Mouse (Mus musculus) hindbrain, postnatal 0 days (tissue): ENCODE data around the gene Xrcc3. TPM values are rescaled to one million over a fixed set of nuclear protein-coding genes. Genes with fewer than 3 reads are reported as not detected.

Experiments used
- ATAC-seq: fragments of 200-750 bp; cut with Nextera tagmentation; 2 replicates; pipeline ENCODE4 v1.8.0; 2017; ENCODE audit warnings: mild to moderate bottlenecking, moderate TSS enrichment, moderate library complexity
- DNase-seq: peaks from one replicate; pipeline ENCODE4 v3.0.0-alpha.2; 2015; ENCODE audit warnings: low spot score
- H3K27ac ChIP-seq: fragments of 300-500 bp; sonication (generic); 2 replicates; pipeline ENCODE4 v1.5.1; 2014; ENCODE audit warnings: mild to moderate bottlenecking
- H3K27me3 ChIP-seq: fragments of 300-500 bp; sonication (generic); 2 replicates; pipeline ENCODE4 v1.6.1; 2014; ENCODE audit warnings: low read length, mixed read lengths; ENCODE audit not compliant: insufficient read depth
- H3K36me3 ChIP-seq: fragments of 300-500 bp; sonication (generic); 2 replicates; pipeline ENCODE4 v1.6.1; 2014; ENCODE audit warnings: low read length, mixed read lengths; ENCODE audit not compliant: insufficient read depth
- H3K4me1 ChIP-seq: fragments of 300-500 bp; sonication (generic); 2 replicates; pipeline ENCODE4 v1.6.1; 2014; ENCODE audit warnings: antibody characterized with exemption, low read length, mixed read lengths; ENCODE audit not compliant: insufficient read depth
- H3K4me2 ChIP-seq: fragments of 300-500 bp; sonication (generic); 2 replicates; pipeline ENCODE4 v1.6.1; 2014; ENCODE audit warnings: low read depth, mild to moderate bottlenecking, low read length, moderate library complexity, mixed read lengths
- H3K4me3 ChIP-seq: fragments of 300-500 bp; sonication (generic); 2 replicates; pipeline ENCODE4 v1.5.1; 2014; ENCODE audit warnings: low read length
- H3K9ac ChIP-seq: fragments of 300-500 bp; sonication (generic); replicated peaks from 2 replicates; pipeline ENCODE4 v1.6.1; 2014; ENCODE audit warnings: mild to moderate bottlenecking, low read length, moderate library complexity, mixed read lengths
- H3K9me3 ChIP-seq: fragments of 300-500 bp; sonication (generic); 2 replicates; pipeline ENCODE4 v1.6.1; 2016; ENCODE audit warnings: low read length, mixed read lengths
- CTCF ChIP-seq: IDR thresholded peaks from 2 replicates; pipeline ENCODE4 v1.5.1; 2016; ENCODE audit warnings: antibody characterized with exemption, control low read depth, low read depth
- WGBS: fragments of 180-500 bp; shearing (Covaris S2); extraction: QIAGEN DNeasy Blood & Tissue Kit; methylation state at CpG from one replicate; pipeline ENCODE4 v1.1.7; 2014; 5-methylcytosine and 5-hydroxymethylcytosine counted together
- polyA plus RNA-seq: library from polyadenylated mRNA; unstranded; fragments of >200 nt; fragmentation: Nextera tagmentation; extraction: Ambion mirVana; gene quantifications from 2 replicates; pipeline ENCODE4 v1.2.1, GENCODE M21; 2015
- total RNA-seq: library from RNA; depleted of rRNA; stranded (reverse); fragments of >200 nt; gene quantifications from 2 replicates; pipeline ENCODE4 v1.2.3, GENCODE M21; 2014

Xrcc3 gene
- total and polyA plus RNA-seq, 2 experiments from 2014 or later = 2.7 to 16.8 TPM

GRCm38 (mm10) chr12:111848300-111848798 is 34.7 kb upstream of the Xrcc3 start:
- H3K9me3 ChIP-seq = no peaks in the 10 kb centered on the region
- no peak overlapping the region for H3K4me3 ChIP-seq
- DNase-seq (no peak), ATAC-seq (no peak)
- 67% methylated on average over 9 of the region's 9 CpGs for WGBS
- no peak for TF ChIP-seq CTCF
- no peaks in the 10 kb centered on the region for H3K27me3 ChIP-seq
- H3K36me3 ChIP-seq = peaks cover 2% of the 10 kb centered on the region; the same call in 1 of the 2 replicates
- H3K27ac ChIP-seq = no peak overlapping the region
- no peaks in the 10 kb centered on the region for H3K4me1 ChIP-seq
- H3K9ac ChIP-seq = no peak overlapping the region
- H3K4me2 ChIP-seq = no peak overlapping the region

GRCm38 (mm10) chr12:111846815-111847214 is 33.1 kb upstream of the Xrcc3 start:
- peaks cover 9% of the 10 kb centered on the region; the same call in 1 of the 2 replicates for H3K36me3 ChIP-seq
- no peaks in the 10 kb centered on the region for H3K27me3 ChIP-seq
- no peak for ATAC-seq
- no peak for TF ChIP-seq CTCF
- H3K27ac ChIP-seq = no peak overlapping the region
- no peak overlapping the region for H3K9ac ChIP-seq
- no peak overlapping the region for H3K4me2 ChIP-seq
- no peak for DNase-seq
- no peaks in the 10 kb centered on the region for H3K4me1 ChIP-seq
- H3K9me3 ChIP-seq = no peaks in the 10 kb centered on the region
- H3K4me3 ChIP-seq = no peak overlapping the region
- WGBS = 81% methylated on average over 10 of the region's 10 CpGs

GRCm38 (mm10) chr12:111845953-111846352 is 32.3 kb upstream of the Xrcc3 start:
- Histone ChIP-seq H3K36me3 (peaks cover 14% of the 10 kb centered on the region; the same call in 1 of the 2 replicates), H3K4me3 (no peak overlapping the region), H3K4me1 (no peaks in the 10 kb centered on the region), H3K9ac (no peak overlapping the region), H3K27ac (no peak overlapping the region), H3K9me3 (no peaks in the 10 kb centered on the region), H3K4me2 (no peak overlapping the region), H3K27me3 (no peaks in the 10 kb centered on the region)
- DNase-seq (no peak), ATAC-seq (no peak)
- TF ChIP-seq CTCF = no peak
- 92% methylated on average over 4 of the region's 4 CpGs for WGBS

GRCm38 (mm10) chr12:111843470-111843869 is 29.8 kb upstream of the Xrcc3 start:
- no peak overlapping the region for H3K27ac ChIP-seq
- 54% methylated on average over 2 of the region's 2 CpGs for WGBS
- H3K36me3 ChIP-seq = peaks cover 30% of the 10 kb centered on the region
- no peak for ATAC-seq
- H3K4me3 ChIP-seq = no peak overlapping the region
- no peak for DNase-seq
- H3K4me2 ChIP-seq = no peak overlapping the region
- no peaks in the 10 kb centered on the region for H3K9me3 ChIP-seq
- H3K27me3 ChIP-seq = no peaks in the 10 kb centered on the region
- no peak overlapping the region for H3K9ac ChIP-seq
- TF ChIP-seq CTCF = no peak
- no peaks in the 10 kb centered on the region for H3K4me1 ChIP-seq

GRCm38 (mm10) chr12:111842565-111843433 is 29.1 kb upstream of the Xrcc3 start:
- ATAC-seq (no peak), DNase-seq (no peak)
- H3K27ac ChIP-seq = no peak overlapping the region
- no peaks in the 10 kb centered on the region for H3K27me3 ChIP-seq
- no peak for TF ChIP-seq CTCF
- H3K4me1 ChIP-seq = no peaks in the 10 kb centered on the region
- H3K9ac ChIP-seq = no peak overlapping the region
- no peak overlapping the region for H3K4me3 ChIP-seq
- 89% methylated on average over 15 of the region's 15 CpGs for WGBS
- no peaks in the 10 kb centered on the region for H3K9me3 ChIP-seq
- H3K4me2 ChIP-seq = no peak overlapping the region
- peaks cover 36% of the 10 kb centered on the region for H3K36me3 ChIP-seq

- WGBS = 84% methylated on average over 10 of the region's 10 CpGs
- H3K4me1 ChIP-seq = no peaks in the 10 kb centered on the region
- H3K4me3 ChIP-seq = no peak overlapping the region
- H3K9me3 ChIP-seq = no peaks in the 10 kb centered on the region
- H3K27me3 ChIP-seq = no peaks in the 10 kb centered on the region
- no peak for TF ChIP-seq CTCF
- ATAC-seq (no peak), DNase-seq (no peak)
- H3K27ac ChIP-seq = no peak overlapping the region
- H3K9ac ChIP-seq = no peak overlapping the region
- no peak overlapping the region for H3K4me2 ChIP-seq
- peaks cover 73% of the 10 kb centered on the region for H3K36me3 ChIP-seq
These were observed 19.8 kb upstream of the Xrcc3 start for GRCm38 (mm10) chr12:111833457-111833856.

- no peak for TF ChIP-seq CTCF
- DNase-seq (no peak), ATAC-seq (no peak)
- Histone ChIP-seq H3K36me3 (peaks cover 74% of the 10 kb centered on the region), H3K4me2 (no peak overlapping the region), H3K27ac (no peak overlapping the region), H3K27me3 (no peaks in the 10 kb centered on the region), H3K9me3 (no peaks in the 10 kb centered on the region), H3K9ac (no peak overlapping the region), H3K4me1 (no peaks in the 10 kb centered on the region), H3K4me3 (no peak overlapping the region)
- 71% methylated on average over 5 of the region's 5 CpGs for WGBS
These were observed 19.0 kb upstream of the Xrcc3 start for GRCm38 (mm10) chr12:111832643-111833042.
